Mouse (Mus musculus) E14TG2a.4 (cell line): ENCODE data around the gene Lrrc4b.

Experiments used
- CTCF ChIP-seq: conservative IDR thresholded peaks from 2 replicates; pipeline ENCODE4 v1.5.1; 2014; ENCODE audit warnings: low read length
- NANOG ChIP-seq: IDR thresholded peaks from 2 replicates; pipeline ENCODE4 v1.6.1; 2014; ENCODE audit warnings: borderline replicate concordance, low read length, mixed read lengths
- POU5F1 ChIP-seq: IDR thresholded peaks from 2 replicates; pipeline ENCODE4 v1.6.1; 2014; ENCODE audit warnings: low read length, borderline replicate concordance

DNA sequence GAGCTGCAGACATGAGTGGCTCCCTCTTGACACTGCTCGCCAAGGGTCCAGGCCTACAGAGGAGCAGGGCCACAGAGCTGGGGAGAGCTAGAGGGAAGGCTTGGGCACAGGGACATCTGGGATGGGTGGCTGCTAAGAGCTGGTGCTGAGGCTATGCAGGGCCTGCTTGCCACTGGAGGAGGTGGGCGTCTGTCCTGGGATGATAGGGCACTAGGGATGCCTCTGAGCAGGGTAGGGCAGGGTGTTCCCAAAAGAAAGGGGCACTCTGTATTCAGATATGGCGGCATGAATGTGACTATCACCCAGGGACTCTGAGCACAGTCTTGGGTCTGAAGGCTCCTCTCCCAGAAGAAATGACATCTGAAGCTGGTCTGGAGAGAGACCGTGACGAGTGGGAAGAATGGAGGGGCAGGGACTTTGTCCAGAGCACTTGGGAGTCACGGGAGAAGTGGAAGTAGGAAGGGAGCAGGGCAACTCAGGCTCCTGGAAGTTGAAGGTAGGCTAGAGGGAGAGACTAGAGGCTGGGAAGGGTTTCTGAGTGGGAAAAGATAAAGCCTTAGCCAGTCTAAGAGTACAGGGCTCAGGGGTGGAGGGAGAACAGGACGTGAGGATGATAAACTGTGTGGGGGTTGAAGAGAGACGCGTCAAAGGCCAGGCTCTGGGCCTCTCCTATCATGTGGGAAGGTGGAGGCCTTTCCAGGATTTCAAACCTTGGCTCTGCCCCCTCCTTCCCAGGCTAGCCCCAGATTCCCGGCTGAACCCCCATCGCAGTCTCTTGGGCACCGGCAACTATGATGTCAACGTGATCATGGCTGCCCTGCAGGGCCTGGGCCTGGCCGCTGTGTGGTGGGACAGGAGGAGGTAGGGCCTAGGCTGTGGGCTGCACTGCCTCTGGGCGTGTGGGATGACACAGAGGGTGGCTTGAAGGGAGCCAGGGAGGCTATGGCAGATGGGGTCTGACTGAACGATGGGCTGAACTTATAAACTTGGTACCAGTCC, 41.2 kb downstream of the Lrrc4b start:
- TF ChIP-seq CTCF: no peak
- no peak for TF ChIP-seq NANOG
- TF ChIP-seq POU5F1: no peak
